Mouse (Mus musculus): Measurements from ENCODE around the gene Ffar2.

Gene Ffar2

GRCm38 (mm10) chr7:30769236-30769635 is 54.3 kb downstream of the Ffar2 start:
- no peak for DNase-seq (ENCODE audit: low spot score)

All from layer of hippocampus, adult 11-12 months (tissue).